Mouse (Mus musculus) heart, embryonic 15.5 days (tissue): Measurements from ENCODE around the gene Olfr998. TPM values are rescaled to one million over a fixed set of nuclear protein-coding genes. Genes with fewer than 3 reads are reported as not detected.
"Not testable (repeated sequence)": the region's sequence is repeated elsewhere in the genome, so short reads cannot be mapped to it uniquely, and the experiment has no call there.

Experiments
- ATAC-seq: fragments of 200-750 bp; cut with Nextera tagmentation; replicated peaks from 2 replicates; pipeline ENCODE4 v1.8.0; 2017; ENCODE audit warnings: low read depth, moderate TSS enrichment; ENCODE audit not compliant: insufficient number of reproducible peaks, insufficient read depth, low FRiP score
- H3K27ac ChIP-seq: fragments of 300-500 bp; sonication (generic); 2 replicates; pipeline ENCODE4 v1.5.1; 2015; ENCODE audit warnings: mild to moderate bottlenecking, inconsistent platforms
- H3K27me3 ChIP-seq: fragments of 300-500 bp; sonication (generic); 2 replicates; pipeline ENCODE4 v1.6.1; 2015; ENCODE audit warnings: inconsistent platforms
- H3K36me3 ChIP-seq: fragments of 300-500 bp; sonication (generic); 2 replicates; pipeline ENCODE4 v1.6.1; 2015; ENCODE audit warnings: mild to moderate bottlenecking, inconsistent platforms
- H3K4me1 ChIP-seq: fragments of 300-500 bp; sonication (generic); replicated peaks from 2 replicates; pipeline ENCODE4 v1.6.1; 2015; ENCODE audit warnings: inconsistent platforms
- H3K4me2 ChIP-seq: fragments of 300-500 bp; sonication (generic); 2 replicates; pipeline ENCODE4 v1.6.1; 2015; ENCODE audit warnings: inconsistent platforms, mild to moderate bottlenecking, moderate library complexity
- H3K4me3 ChIP-seq: fragments of 300-500 bp; sonication (generic); 2 replicates; pipeline ENCODE4 v1.5.1; 2015; ENCODE audit warnings: mild to moderate bottlenecking, inconsistent platforms
- H3K9ac ChIP-seq: fragments of 300-500 bp; sonication (generic); 2 replicates; pipeline ENCODE4 v1.6.1; 2015; ENCODE audit warnings: mild to moderate bottlenecking, inconsistent platforms
- H3K9me3 ChIP-seq: fragments of 300-500 bp; sonication (generic); replicated peaks from 2 replicates; pipeline ENCODE4 v1.6.1; 2016; ENCODE audit warnings: inconsistent platforms
- WGBS: fragments of 180-500 bp; shearing (Covaris S2); methylation state at CpG from one replicate; pipeline ENCODE4 v1.1.7; 2015; ENCODE audit warnings: mixed read lengths; 5-methylcytosine and 5-hydroxymethylcytosine counted together
- polyA plus RNA-seq: library from polyadenylated mRNA; unstranded; fragments of >200 nt; fragmentation: Nextera tagmentation; extraction: Ambion mirVana; gene quantifications from 2 replicates; pipeline ENCODE4 v1.2.1, GENCODE M21; 2015

Gene Olfr998
- not detected in 2 replicates for polyA plus RNA-seq

- H3K27me3 ChIP-seq, H3K4me3 ChIP-seq: not testable (repeated sequence)
- 72% methylated on average over 2 of the region's 2 CpGs for WGBS
These were observed at the start of gene Olfr998 for GRCm38 (mm10) chr2:85588648-85589047. TSS of gene Olfr998 (plus strand) at chr2:85588948.

GRCm38 (mm10) chr2:85554806-85555205, 33.9 kb upstream of the Olfr998 start:
- Histone ChIP-seq H3K27ac (no peak overlapping the region), H3K4me2 (no peak overlapping the region), H3K36me3 (no peaks in the 10 kb centered on the region), H3K9ac (no peak overlapping the region), H3K4me3 (no peak overlapping the region), H3K27me3 (no peaks in the 10 kb centered on the region), H3K4me1 (no peaks in the 10 kb centered on the region), H3K9me3 (no peaks in the 10 kb centered on the region)
- no peak for ATAC-seq
- 68% methylated on average over 1 of the region's 1 CpGs for WGBS

More at GRCm38 (mm10) chr2:85588648-85589047, at the start of gene Olfr998:
- H3K36me3 ChIP-seq, H3K9ac ChIP-seq, H3K9me3 ChIP-seq, ATAC-seq, H3K27ac ChIP-seq, H3K4me2 ChIP-seq, H3K4me1 ChIP-seq: not testable (repeated sequence)

- ATAC-seq, result no peak
- 32% methylated on average over 4 of the region's 4 CpGs for WGBS
- Histone ChIP-seq H3K36me3 (no peaks in the 10 kb centered on the region), H3K4me3 (no peak overlapping the region), H3K9me3 (no peaks in the 10 kb centered on the region), H3K4me1 (no peaks in the 10 kb centered on the region), H3K27ac (no peak overlapping the region), H3K27me3 (no peaks in the 10 kb centered on the region), H3K9ac (no peak overlapping the region), H3K4me2 (no peak overlapping the region)
These were observed 28.5 kb upstream of the Olfr998 start for GRCm38 (mm10) chr2:85560226-85560625.

GRCm38 (mm10) chr2:85561187-85561586, 27.6 kb upstream of the Olfr998 start:
- Histone ChIP-seq H3K36me3 (no peaks in the 10 kb centered on the region), H3K9me3 (no peaks in the 10 kb centered on the region), H3K27me3 (no peaks in the 10 kb centered on the region), H3K27ac (no peak overlapping the region), H3K9ac (no peak overlapping the region), H3K4me2 (no peak overlapping the region), H3K4me3 (no peak overlapping the region), H3K4me1 (no peaks in the 10 kb centered on the region)
- no peak for ATAC-seq
- 13% methylated on average over 4 of the region's 4 CpGs for WGBS

GRCm38 (mm10) chr2:85578915-85579314, 9.8 kb upstream of the Olfr998 start, which contains the start of gene Olfr996:
TSS of gene Olfr996 (plus strand) at chr2:85579215.
- Histone ChIP-seq H3K27ac (no peak within 1 kb of the TSS), H3K9me3 (no peaks in the 10 kb centered on the region), H3K9ac (no peak within 1 kb of the TSS), H3K4me3 (no peak within 1 kb of the TSS), H3K36me3 (no peaks in the 10 kb centered on the region), H3K27me3 (no peaks in the 10 kb centered on the region), H3K4me1 (no peaks in the 10 kb centered on the region), H3K4me2 (no peak within 1 kb of the TSS)
- no peak for ATAC-seq

- ATAC-seq, result no peak
- Histone ChIP-seq H3K27ac (no peak within 1 kb of the TSS), H3K4me1 (no peaks in the 10 kb centered on the region), H3K9ac (no peak within 1 kb of the TSS), H3K4me2 (no peak within 1 kb of the TSS), H3K4me3 (no peak within 1 kb of the TSS), H3K27me3 (no peaks in the 10 kb centered on the region), H3K36me3 (no peaks in the 10 kb centered on the region), H3K9me3 (no peaks in the 10 kb centered on the region)
- WGBS, result 50% methylated on average over 1 of the region's 1 CpGs
These were observed 23.1 kb downstream of the Olfr998 start, which contains the start of gene Olfr1000 for GRCm38 (mm10) chr2:85611803-85612202. TSS of gene Olfr1000 (minus strand) at chr2:85611903.

Other genes starting within 250 kb of the Olfr998 start
- not detected in 2 replicates for gene Olfr987, start 249.6 kb upstream of the Olfr998 start, polyA plus RNA-seq
- gene Olfr988, start 225.7 kb upstream of the Olfr998 start, polyA plus RNA-seq, result not detected in 2 replicates
- gene Olfr992, start 179.5 kb upstream of the Olfr998 start, polyA plus RNA-seq, result not detected in 2 replicates
- not detected in 2 replicates for gene Olfr993, start 174.1 kb upstream of the Olfr998 start, polyA plus RNA-seq
- gene Olfr994, start 152.5 kb upstream of the Olfr998 start, polyA plus RNA-seq, result not detected in 2 replicates
- gene Olfr995, start 145.3 kb upstream of the Olfr998 start, polyA plus RNA-seq, result not detected in 2 replicates
- 0.15 and 0.29 TPM in 2 replicates for gene 4833423E24Rik, start 69.9 kb upstream of the Olfr998 start, polyA plus RNA-seq
- gene Olfr996, start 9.7 kb upstream of the Olfr998 start, polyA plus RNA-seq, result not detected in 2 replicates
- gene Olfr1000, start 23.0 kb downstream of the Olfr998 start, polyA plus RNA-seq, result not detected in 2 replicates
- not detected in 2 replicates for gene Olfr1002, start 61.8 kb downstream of the Olfr998 start, polyA plus RNA-seq
- not detected in 2 replicates for gene Olfr154, start 75.5 kb downstream of the Olfr998 start, polyA plus RNA-seq
- not detected in 2 replicates for gene Olfr1006, start 89.8 kb downstream of the Olfr998 start, polyA plus RNA-seq
- not detected in 2 replicates for gene Olfr1008, start 100.5 kb downstream of the Olfr998 start, polyA plus RNA-seq
- gene Olfr1009, start 126.5 kb downstream of the Olfr998 start, polyA plus RNA-seq, result not detected in 2 replicates
- not detected in 2 replicates for gene Olfr1012, start 173.8 kb downstream of the Olfr998 start, polyA plus RNA-seq
- gene Olfr1013, start 178.2 kb downstream of the Olfr998 start, polyA plus RNA-seq, result not detected in 2 replicates
- gene Olfr1014, start 183.8 kb downstream of the Olfr998 start, polyA plus RNA-seq, result not detected in 2 replicates
- gene Olfr1015, start 193.1 kb downstream of the Olfr998 start, polyA plus RNA-seq, result not detected in 2 replicates
- gene Olfr1016, start 213.6 kb downstream of the Olfr998 start, polyA plus RNA-seq, result not detected in 2 replicates
- not detected in 2 replicates for gene Olfr1018, start 229.5 kb downstream of the Olfr998 start, polyA plus RNA-seq